Mouse (Mus musculus): ENCODE measurements around the gene Ncbp2.

DNA sequence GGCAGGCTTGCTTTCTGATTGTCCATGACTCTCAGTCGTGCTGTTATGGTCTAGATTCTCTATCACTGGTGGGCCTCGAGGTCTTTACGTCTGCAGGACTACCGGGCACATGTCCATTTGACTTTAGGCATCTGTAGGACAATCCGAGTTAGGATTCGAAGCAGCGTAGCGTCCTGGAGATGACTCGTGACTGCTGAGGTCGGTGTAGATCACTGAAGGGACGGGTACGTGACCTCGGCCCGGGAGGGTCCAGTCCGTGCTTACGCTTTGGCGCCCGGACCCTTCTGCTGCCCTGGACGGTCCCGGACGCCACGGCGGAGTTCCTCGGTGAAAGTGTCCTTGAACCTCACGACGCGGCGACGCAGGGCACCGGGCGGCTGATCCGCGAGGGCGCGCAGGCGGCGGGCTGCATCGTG, 404 bp upstream of the Ncbp2 start:
- TF ChIP-seq POLR2A (IDR thresholded peaks at IDR 0.05; ENCODE audit: low read depth, low read length) = no peak; the same call in 1 of the 2 replicates
- no peak for TF ChIP-seq CTCF (IDR thresholded peaks at IDR 0.05; ENCODE audit: extremely low read depth, insufficient read depth, insufficient read length, insufficient replicate concordance)
